Mouse (Mus musculus): ENCODE results near the gene Exog. TPM values are rescaled to one million over a fixed set of nuclear protein-coding genes. Genes with fewer than 3 reads are reported as not detected.

Gene Exog
- polyA plus RNA-seq, 1 experiment from 2014 or later: 29.0 TPM

- 79% methylated on average over 8 of the region's 8 CpGs for WGBS
- Histone ChIP-seq H3K9ac (replicated peaks; ENCODE audit: low read depth, low read length) (no peak overlapping the region), H3K36me3 (ENCODE audit: control insufficient read depth, insufficient read depth, low read length) (peaks cover 11% of the 10 kb centered on the region; the same call in 1 of the 2 replicates), H3K9me3 (ENCODE audit: control insufficient read depth, low read depth, low read length) (no peaks in the 10 kb centered on the region), H3K4me3 (ENCODE audit: low read depth, low read length) (no peak overlapping the region), H3K27ac (ENCODE audit: low read length) (no peak overlapping the region), H3K4me1 (ENCODE audit: control insufficient read depth, insufficient read depth, low read length) (no peaks in the 10 kb centered on the region), H3K27me3 (ENCODE audit: control insufficient read depth, insufficient read depth, low read length) (no peaks in the 10 kb centered on the region), H3K4me2 (replicated peaks; ENCODE audit: low read depth, low read length) (no peak overlapping the region)
- ATAC-seq (ENCODE audit: insufficient number of reproducible peaks, insufficient read depth, low FRiP score, low read depth): peak; percentile 31; the same call in 1 of the 2 replicates
Measured at GRCm38 (mm10) chr9:119469691-119470353, 25.1 kb downstream of the Exog start.

- Histone ChIP-seq H3K36me3 (ENCODE audit: control insufficient read depth, insufficient read depth, low read length) (0 out of 2 replicates have a peak, but pooled peaks cover 3% of the 10 kb centered on the region), H3K9me3 (ENCODE audit: control insufficient read depth, low read depth, low read length) (no peaks in the 10 kb centered on the region), H3K4me1 (ENCODE audit: control insufficient read depth, insufficient read depth, low read length) (no peaks in the 10 kb centered on the region), H3K9ac (replicated peaks; ENCODE audit: low read depth, low read length) (no peak overlapping the region), H3K27ac (ENCODE audit: low read length) (no peak overlapping the region), H3K4me3 (ENCODE audit: low read depth, low read length) (no peak overlapping the region), H3K27me3 (ENCODE audit: control insufficient read depth, insufficient read depth, low read length) (no peaks in the 10 kb centered on the region), H3K4me2 (replicated peaks; ENCODE audit: low read depth, low read length) (no peak overlapping the region)
- no peak for ATAC-seq (ENCODE audit: insufficient number of reproducible peaks, insufficient read depth, low FRiP score, low read depth)
- 47% methylated on average over 11 of the region's 11 CpGs for WGBS
Measured at GRCm38 (mm10) chr9:119472412-119472918, 27.7 kb downstream of the Exog start.

GRCm38 (mm10) chr9:119473011-119473410 is 28.3 kb downstream of the Exog start:
- Histone ChIP-seq H3K36me3 (ENCODE audit: control insufficient read depth, insufficient read depth, low read length) (no peaks in the 10 kb centered on the region), H3K4me2 (replicated peaks; ENCODE audit: low read depth, low read length) (no peak overlapping the region), H3K9me3 (ENCODE audit: control insufficient read depth, low read depth, low read length) (no peaks in the 10 kb centered on the region), H3K27ac (ENCODE audit: low read length) (no peak overlapping the region), H3K27me3 (ENCODE audit: control insufficient read depth, insufficient read depth, low read length) (no peaks in the 10 kb centered on the region), H3K4me1 (ENCODE audit: control insufficient read depth, insufficient read depth, low read length) (no peaks in the 10 kb centered on the region), H3K9ac (replicated peaks; ENCODE audit: low read depth, low read length) (no peak overlapping the region), H3K4me3 (ENCODE audit: low read depth, low read length) (no peak overlapping the region)
- WGBS: 92% methylated on average over 1 of the region's 1 CpGs
- ATAC-seq (ENCODE audit: insufficient number of reproducible peaks, insufficient read depth, low FRiP score, low read depth): no peak

- Histone ChIP-seq H3K9me3 (ENCODE audit: control insufficient read depth, low read depth, low read length) (no peaks in the 10 kb centered on the region), H3K4me1 (ENCODE audit: control insufficient read depth, insufficient read depth, low read length) (no peaks in the 10 kb centered on the region), H3K4me2 (replicated peaks; ENCODE audit: low read depth, low read length) (no peak overlapping the region), H3K4me3 (ENCODE audit: low read depth, low read length) (no peak overlapping the region), H3K27ac (ENCODE audit: low read length) (no peak overlapping the region), H3K27me3 (ENCODE audit: control insufficient read depth, insufficient read depth, low read length) (no peaks in the 10 kb centered on the region), H3K9ac (replicated peaks; ENCODE audit: low read depth, low read length) (no peak overlapping the region), H3K36me3 (ENCODE audit: control insufficient read depth, insufficient read depth, low read length) (no peaks in the 10 kb centered on the region)
- ATAC-seq (ENCODE audit: insufficient number of reproducible peaks, insufficient read depth, low FRiP score, low read depth): no peak
- WGBS: 77% methylated on average over 9 of the region's 9 CpGs
Measured at GRCm38 (mm10) chr9:119473608-119474164, 28.9 kb downstream of the Exog start.

- Histone ChIP-seq H3K4me1 (ENCODE audit: control insufficient read depth, insufficient read depth, low read length) (no peaks in the 10 kb centered on the region), H3K27me3 (ENCODE audit: control insufficient read depth, insufficient read depth, low read length) (no peaks in the 10 kb centered on the region), H3K9me3 (ENCODE audit: control insufficient read depth, low read depth, low read length) (no peaks in the 10 kb centered on the region), H3K9ac (replicated peaks; ENCODE audit: low read depth, low read length) (no peak overlapping the region), H3K27ac (ENCODE audit: low read length) (no peak overlapping the region), H3K36me3 (ENCODE audit: control insufficient read depth, insufficient read depth, low read length) (no peaks in the 10 kb centered on the region), H3K4me2 (replicated peaks; ENCODE audit: low read depth, low read length) (no peak overlapping the region), H3K4me3 (ENCODE audit: low read depth, low read length) (no peak overlapping the region)
- no peak for ATAC-seq (ENCODE audit: insufficient number of reproducible peaks, insufficient read depth, low FRiP score, low read depth)
- 57% methylated on average over 15 of the region's 15 CpGs for WGBS
Measured at GRCm38 (mm10) chr9:119474717-119475611, 30.2 kb downstream of the Exog start.

GRCm38 (mm10) chr9:119477754-119478153 is 33.0 kb downstream of the Exog start:
- WGBS: 36% methylated on average over 6 of the region's 6 CpGs
- H3K4me1 ChIP-seq (ENCODE audit: control insufficient read depth, insufficient read depth, low read length): no peaks in the 10 kb centered on the region
- H3K36me3 ChIP-seq (ENCODE audit: control insufficient read depth, insufficient read depth, low read length): no peaks in the 10 kb centered on the region
- no peaks in the 10 kb centered on the region for H3K9me3 ChIP-seq (ENCODE audit: control insufficient read depth, low read depth, low read length)
- no peaks in the 10 kb centered on the region for H3K27me3 ChIP-seq (ENCODE audit: control insufficient read depth, insufficient read depth, low read length)
- no peak overlapping the region for H3K9ac ChIP-seq (replicated peaks; ENCODE audit: low read depth, low read length)
- no peak overlapping the region for H3K4me2 ChIP-seq (replicated peaks; ENCODE audit: low read depth, low read length)
- no peak for ATAC-seq (ENCODE audit: insufficient number of reproducible peaks, insufficient read depth, low FRiP score, low read depth)
- H3K27ac ChIP-seq (ENCODE audit: low read length): no peak overlapping the region
- H3K4me3 ChIP-seq (ENCODE audit: low read depth, low read length): no peak overlapping the region

- WGBS: 84% methylated on average over 11 of the region's 11 CpGs
- ATAC-seq (ENCODE audit: insufficient number of reproducible peaks, insufficient read depth, low FRiP score, low read depth): no peak
- Histone ChIP-seq H3K4me2 (replicated peaks; ENCODE audit: low read depth, low read length) (no peak overlapping the region), H3K27me3 (ENCODE audit: control insufficient read depth, insufficient read depth, low read length) (no peaks in the 10 kb centered on the region), H3K9me3 (ENCODE audit: control insufficient read depth, low read depth, low read length) (no peaks in the 10 kb centered on the region), H3K36me3 (ENCODE audit: control insufficient read depth, insufficient read depth, low read length) (no peaks in the 10 kb centered on the region), H3K9ac (replicated peaks; ENCODE audit: low read depth, low read length) (no peak overlapping the region), H3K4me1 (ENCODE audit: control insufficient read depth, insufficient read depth, low read length) (no peaks in the 10 kb centered on the region), H3K27ac (ENCODE audit: low read length) (no peak overlapping the region), H3K4me3 (ENCODE audit: low read depth, low read length) (no peak overlapping the region)
Measured at GRCm38 (mm10) chr9:119478345-119478744, 33.6 kb downstream of the Exog start.

- 56% methylated on average over 8 of the region's 8 CpGs for WGBS
- Histone ChIP-seq H3K9me3 (ENCODE audit: control insufficient read depth, low read depth, low read length) (no peaks in the 10 kb centered on the region), H3K27ac (ENCODE audit: low read length) (no peak overlapping the region), H3K36me3 (ENCODE audit: control insufficient read depth, insufficient read depth, low read length) (no peaks in the 10 kb centered on the region), H3K9ac (replicated peaks; ENCODE audit: low read depth, low read length) (no peak overlapping the region), H3K27me3 (ENCODE audit: control insufficient read depth, insufficient read depth, low read length) (no peaks in the 10 kb centered on the region), H3K4me3 (ENCODE audit: low read depth, low read length) (no peak overlapping the region), H3K4me1 (ENCODE audit: control insufficient read depth, insufficient read depth, low read length) (no peaks in the 10 kb centered on the region), H3K4me2 (replicated peaks; ENCODE audit: low read depth, low read length) (no peak overlapping the region)
- no peak for ATAC-seq (ENCODE audit: insufficient number of reproducible peaks, insufficient read depth, low FRiP score, low read depth)
Measured at GRCm38 (mm10) chr9:119479297-119479696, 34.6 kb downstream of the Exog start.

Data from stomach, embryonic 14.5 days (tissue).